Mouse (Mus musculus) liver, embryonic 14.5 days (tissue): ENCODE results near the gene Sdccag8.

Experiments used
- CTCF ChIP-seq: IDR thresholded peaks from 2 replicates; pipeline ENCODE4 v1.5.1; 2016; ENCODE audit warnings: antibody characterized with exemption, low read depth, control low read depth
- EP300 ChIP-seq: IDR thresholded peaks from 2 replicates; pipeline ENCODE4 v1.6.1; 2016; ENCODE audit warnings: antibody characterized with exemption, low read depth

GRCm38 (mm10) chr1:176915946-176916345 is 101.5 kb downstream of the Sdccag8 start:
- no peak for TF ChIP-seq CTCF
- no peak for TF ChIP-seq EP300
